Mouse (Mus musculus) heart, adult 18-20 months (tissue): ENCODE measurements at regions not wholly inside any gene's neighbourhood (a gene's known extent, or its start where the extent isn't known, plus 50 kb on each side); places are given as distances from the start of the nearest gene placed in this dataset.

Experiments
- DNase-seq, 2 experiments: peaks; one replicate each; pipeline ENCODE4 v3.0.0; 2021 to 2022; ENCODE audit warnings: mixed read lengths in 1 of 2

- no peak for DNase-seq
Observed at GRCm38 (mm10) chr12:54577235-54577634, 79.1 kb downstream of the Sptssa start.

- no peak for DNase-seq
Observed at GRCm38 (mm10) chr12:54576821-54577220, 79.6 kb downstream of the Sptssa start.

- DNase-seq: no peak
Observed at GRCm38 (mm10) chr12:54572866-54573265, 83.5 kb downstream of the Sptssa start.

- DNase-seq: no peak
Observed at GRCm38 (mm10) chr12:54568078-54568931, 88.1 kb downstream of the Sptssa start.

- DNase-seq: no peak
Observed at GRCm38 (mm10) chr12:54567426-54567790, 89.0 kb downstream of the Sptssa start.

- DNase-seq: no peak
Observed at GRCm38 (mm10) chr12:54566532-54567425, 89.6 kb downstream of the Sptssa start.

- DNase-seq: no peak
Observed at GRCm38 (mm10) chr12:54561981-54562380, 94.4 kb downstream of the Sptssa start.

GRCm38 (mm10) chr12:54558106-54558505 is 98.3 kb downstream of the Sptssa start:
- peak; percentile 11 to 36 for DNase-seq

GRCm38 (mm10) chr12:54549659-54550058 is 106.7 kb downstream of the Sptssa start:
- DNase-seq: no peak

- peak; percentile 60 to 85 for DNase-seq
Observed at GRCm38 (mm10) chr12:54545821-54546608, 110.4 kb downstream of the Sptssa start.

- no peak for DNase-seq
Observed at GRCm38 (mm10) chr12:54538320-54538705, 118.1 kb downstream of the Sptssa start.

GRCm38 (mm10) chr12:54537690-54538319 is 118.6 kb downstream of the Sptssa start:
- no peak for DNase-seq

- no peak for DNase-seq
Observed at GRCm38 (mm10) chr12:54537022-54537421, 119.4 kb downstream of the Sptssa start.

- DNase-seq: no peak
Observed at GRCm38 (mm10) chr12:54535556-54536516, 120.5 kb downstream of the Sptssa start.

- no peak for DNase-seq
Observed at GRCm38 (mm10) chr12:54534910-54535309, 121.5 kb downstream of the Sptssa start.

GRCm38 (mm10) chr12:54533134-54533533 is 123.2 kb downstream of the Sptssa start:
- no peak for DNase-seq

GRCm38 (mm10) chr12:54532062-54532461 is 124.3 kb downstream of the Sptssa start:
- no peak for DNase-seq

GRCm38 (mm10) chr12:54528046-54528445 is 128.3 kb downstream of the Sptssa start:
- DNase-seq: no peak

- no peak for DNase-seq
Observed at GRCm38 (mm10) chr12:54527577-54527976, 128.8 kb downstream of the Sptssa start.

GRCm38 (mm10) chr12:54520406-54520805 is 136.0 kb downstream of the Sptssa start:
- DNase-seq: no peak

- DNase-seq: peak in 1 of 2 experiments; percentile 13
Observed at GRCm38 (mm10) chr12:54519370-54519769, 137.0 kb downstream of the Sptssa start.
